Mouse (Mus musculus): ENCODE measurements at regions not wholly inside any gene's neighbourhood (a gene's known extent, or its start where the extent isn't known, plus 50 kb on each side); places are given as distances from the start of the nearest gene placed in this dataset.

DNA sequence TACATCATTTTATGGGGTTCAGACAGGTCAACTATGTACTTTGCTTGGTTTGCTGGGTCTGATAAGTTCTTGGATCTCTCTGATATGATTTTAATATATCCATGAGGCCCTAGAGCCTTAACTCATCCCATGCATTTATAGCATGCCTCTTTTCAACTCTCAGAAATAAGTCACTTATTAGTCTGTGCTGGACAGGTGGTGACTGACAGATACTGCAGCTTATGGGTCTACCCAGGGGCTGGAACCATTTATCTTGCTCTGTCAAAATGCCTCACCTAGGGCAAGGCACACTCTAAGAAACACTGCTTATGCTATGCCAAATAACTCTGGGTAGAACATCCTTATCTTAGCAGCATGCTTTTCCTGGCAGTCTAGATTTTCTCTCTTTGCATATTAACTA lies 225.6 kb downstream of the Mbnl1 start:
- no peak for DNase-seq (ENCODE audit: low spot score)
- Histone ChIP-seq H3K4me3 (ENCODE audit: low read depth, low read length) (no peak overlapping the region), H3K36me3 (ENCODE audit: control insufficient read depth, insufficient read depth, low read length) (no peaks in the 10 kb centered on the region), H3K9ac (ENCODE audit: low read length) (no peak overlapping the region), H3K27ac (ENCODE audit: low read depth) (no peak overlapping the region), H3K9me3 (ENCODE audit: control insufficient read depth, low read length) (no peaks in the 10 kb centered on the region), H3K4me2 (ENCODE audit: low read length) (no peak overlapping the region), H3K27me3 (replicated peaks; ENCODE audit: control insufficient read depth, insufficient read depth, low read length) (no peaks in the 10 kb centered on the region), H3K4me1 (replicated peaks; ENCODE audit: control insufficient read depth, insufficient read depth, low read length) (no peaks in the 10 kb centered on the region)
- ATAC-seq (replicated peaks; ENCODE audit: low FRiP score, low TSS enrichment, low read depth) = peak; percentile 55

DNA sequence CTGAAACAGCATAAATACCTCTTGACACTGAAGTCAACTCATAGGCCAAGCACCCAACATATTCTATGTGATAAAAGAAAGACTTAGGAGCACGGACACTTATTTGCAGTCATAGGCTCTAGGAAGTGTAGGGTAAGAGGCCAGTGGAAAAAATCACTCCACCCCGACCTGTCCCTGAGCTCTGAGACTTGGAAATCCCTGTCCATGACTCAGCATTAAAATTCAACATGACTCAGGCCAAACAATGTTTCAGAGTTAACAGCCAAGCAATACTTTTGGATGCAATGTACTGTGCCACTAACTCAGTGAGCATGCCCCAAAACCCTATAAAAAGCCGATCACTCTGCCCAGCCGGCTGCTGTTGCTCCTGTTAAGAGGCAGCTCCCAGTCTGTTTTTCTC lies 234.5 kb downstream of the Mbnl1 start:
- Histone ChIP-seq H3K4me1 (replicated peaks; ENCODE audit: control insufficient read depth, insufficient read depth, low read length) (no peaks in the 10 kb centered on the region), H3K4me3 (ENCODE audit: low read depth, low read length) (no peak overlapping the region), H3K36me3 (ENCODE audit: control insufficient read depth, insufficient read depth, low read length) (no peaks in the 10 kb centered on the region), H3K9ac (ENCODE audit: low read length) (no peak overlapping the region), H3K9me3 (ENCODE audit: control insufficient read depth, low read length) (no peaks in the 10 kb centered on the region), H3K4me2 (ENCODE audit: low read length) (no peak overlapping the region), H3K27ac (ENCODE audit: low read depth) (no peak overlapping the region), H3K27me3 (replicated peaks; ENCODE audit: control insufficient read depth, insufficient read depth, low read length) (no peaks in the 10 kb centered on the region)
- WGBS = 93% methylated on average over 4 of the region's 4 CpGs
- ATAC-seq (replicated peaks; ENCODE audit: low FRiP score, low TSS enrichment, low read depth) = no peak
- no peak for DNase-seq (ENCODE audit: low spot score)

- H3K27me3 ChIP-seq (replicated peaks; ENCODE audit: control insufficient read depth, insufficient read depth, low read length) = no peaks in the 10 kb centered on the region
- H3K9me3 ChIP-seq (ENCODE audit: control insufficient read depth, low read length) = no peaks in the 10 kb centered on the region
- no peaks in the 10 kb centered on the region for H3K4me1 ChIP-seq (replicated peaks; ENCODE audit: control insufficient read depth, insufficient read depth, low read length)
- no peak overlapping the region for H3K4me2 ChIP-seq (ENCODE audit: low read length)
- H3K36me3 ChIP-seq (ENCODE audit: control insufficient read depth, insufficient read depth, low read length) = no peaks in the 10 kb centered on the region
- no peak overlapping the region for H3K9ac ChIP-seq (ENCODE audit: low read length)
- DNase-seq (ENCODE audit: low spot score) = no peak
- no peak overlapping the region for H3K27ac ChIP-seq (ENCODE audit: low read depth)
- ATAC-seq (replicated peaks; ENCODE audit: low FRiP score, low TSS enrichment, low read depth) = no peak
- H3K4me3 ChIP-seq (ENCODE audit: low read depth, low read length) = no peak overlapping the region
- WGBS = 79% methylated on average over 4 of the region's 4 CpGs
These were observed 240.3 kb downstream of the Mbnl1 start for GRCm38 (mm10) chr3:60712896-60713295.

GRCm38 (mm10) chr3:60720322-60720721 lies 247.7 kb downstream of the Mbnl1 start:
- DNase-seq (ENCODE audit: low spot score) (no peak), ATAC-seq (replicated peaks; ENCODE audit: low FRiP score, low TSS enrichment, low read depth) (no peak)
- H3K27me3 ChIP-seq (replicated peaks; ENCODE audit: control insufficient read depth, insufficient read depth, low read length) = no peaks in the 10 kb centered on the region
- no peaks in the 10 kb centered on the region for H3K4me1 ChIP-seq (replicated peaks; ENCODE audit: control insufficient read depth, insufficient read depth, low read length)
- no peak overlapping the region for H3K4me3 ChIP-seq (ENCODE audit: low read depth, low read length)
- no peak overlapping the region for H3K4me2 ChIP-seq (ENCODE audit: low read length)
- no peaks in the 10 kb centered on the region for H3K36me3 ChIP-seq (ENCODE audit: control insufficient read depth, insufficient read depth, low read length)
- H3K27ac ChIP-seq (ENCODE audit: low read depth) = no peak overlapping the region
- no peaks in the 10 kb centered on the region for H3K9me3 ChIP-seq (ENCODE audit: control insufficient read depth, low read length)
- H3K9ac ChIP-seq (ENCODE audit: low read length) = no peak overlapping the region

- DNase-seq (ENCODE audit: low spot score) (no peak), ATAC-seq (replicated peaks; ENCODE audit: low FRiP score, low TSS enrichment, low read depth) (no peak)
- WGBS = 83% methylated on average over 1 of the region's 1 CpGs
- H3K36me3 ChIP-seq (ENCODE audit: control insufficient read depth, insufficient read depth, low read length) = no peaks in the 10 kb centered on the region
- no peak overlapping the region for H3K9ac ChIP-seq (ENCODE audit: low read length)
- no peak overlapping the region for H3K4me2 ChIP-seq (ENCODE audit: low read length)
- no peak overlapping the region for H3K4me3 ChIP-seq (ENCODE audit: low read depth, low read length)
- H3K27ac ChIP-seq (ENCODE audit: low read depth) = no peak overlapping the region
- H3K9me3 ChIP-seq (ENCODE audit: control insufficient read depth, low read length) = no peaks in the 10 kb centered on the region
- no peaks in the 10 kb centered on the region for H3K27me3 ChIP-seq (replicated peaks; ENCODE audit: control insufficient read depth, insufficient read depth, low read length)
- no peaks in the 10 kb centered on the region for H3K4me1 ChIP-seq (replicated peaks; ENCODE audit: control insufficient read depth, insufficient read depth, low read length)
These were observed 258.7 kb downstream of the Mbnl1 start for GRCm38 (mm10) chr3:60731331-60731730.

DNA sequence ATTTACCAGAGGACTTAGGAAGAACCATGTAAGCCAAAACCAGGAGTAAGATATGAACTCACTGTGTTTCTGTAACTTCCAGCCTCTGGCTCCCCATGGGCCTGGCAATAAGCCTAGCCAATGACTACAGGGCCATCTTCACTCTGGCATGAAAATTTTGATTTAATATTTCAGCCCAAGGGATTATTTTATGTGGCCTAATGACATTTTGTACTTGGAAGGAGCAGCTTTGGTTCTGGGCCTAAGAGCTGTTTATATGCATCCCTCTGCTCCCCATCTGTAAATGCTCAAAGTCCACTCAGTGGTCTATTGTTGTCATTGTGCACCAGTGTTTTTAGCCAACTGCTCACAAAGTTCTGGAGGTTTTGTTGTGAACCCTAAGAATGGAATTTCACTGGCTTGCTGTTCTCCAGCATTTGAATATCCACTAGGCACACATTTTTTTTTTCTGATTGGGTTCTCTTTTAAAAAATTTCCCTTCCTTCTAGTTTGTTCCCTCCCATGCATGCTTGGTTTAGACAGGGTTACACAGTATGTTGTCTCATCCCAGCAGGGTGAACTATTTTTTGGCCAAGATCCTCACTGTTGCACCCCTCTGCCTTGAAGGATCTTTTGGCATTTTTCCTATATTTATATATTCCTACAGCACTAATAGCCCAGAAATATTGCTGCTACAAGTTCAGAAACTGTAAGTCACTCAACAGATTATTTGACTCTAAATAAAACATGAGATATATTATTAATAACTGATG lies 261.9 kb upstream of the P2ry1 start:
- Histone ChIP-seq H3K9me3 (ENCODE audit: control insufficient read depth, low read length) (no peaks in the 10 kb centered on the region), H3K4me2 (ENCODE audit: low read length) (no peak overlapping the region), H3K36me3 (ENCODE audit: control insufficient read depth, insufficient read depth, low read length) (no peaks in the 10 kb centered on the region), H3K9ac (ENCODE audit: low read length) (no peak overlapping the region), H3K4me1 (replicated peaks; ENCODE audit: control insufficient read depth, insufficient read depth, low read length) (no peaks in the 10 kb centered on the region), H3K27me3 (replicated peaks; ENCODE audit: control insufficient read depth, insufficient read depth, low read length) (no peaks in the 10 kb centered on the region), H3K4me3 (ENCODE audit: low read depth, low read length) (no peak overlapping the region), H3K27ac (ENCODE audit: low read depth) (no peak overlapping the region; the same call in 1 of the 2 replicates)
- no peak for DNase-seq (ENCODE audit: low spot score)
- ATAC-seq (replicated peaks; ENCODE audit: low FRiP score, low TSS enrichment, low read depth) = no peak

DNA sequence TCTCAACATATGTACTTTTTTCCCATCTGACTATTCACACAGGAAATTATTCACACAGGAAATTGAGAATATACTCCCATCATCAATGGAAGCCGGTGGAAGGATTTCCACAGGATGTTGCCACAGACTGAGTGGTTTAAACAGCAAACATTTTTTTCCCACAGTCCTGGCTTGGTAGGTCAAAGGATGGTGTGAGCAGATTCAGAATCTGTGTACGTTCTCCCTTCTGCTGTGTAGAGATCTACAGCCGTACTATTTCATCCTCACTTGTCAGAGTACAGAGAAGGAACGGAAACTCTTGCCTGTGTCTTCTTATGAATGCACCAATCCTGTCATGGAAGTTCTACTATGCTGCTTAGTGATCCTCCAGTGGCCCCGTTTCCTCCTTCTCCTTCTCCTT lies 261.2 kb upstream of the P2ry1 start:
- Histone ChIP-seq H3K27ac (ENCODE audit: low read depth) (no peak overlapping the region), H3K4me2 (ENCODE audit: low read length) (no peak overlapping the region), H3K36me3 (ENCODE audit: control insufficient read depth, insufficient read depth, low read length) (no peaks in the 10 kb centered on the region), H3K4me3 (ENCODE audit: low read depth, low read length) (no peak overlapping the region), H3K9ac (ENCODE audit: low read length) (no peak overlapping the region), H3K27me3 (replicated peaks; ENCODE audit: control insufficient read depth, insufficient read depth, low read length) (no peaks in the 10 kb centered on the region), H3K4me1 (replicated peaks; ENCODE audit: control insufficient read depth, insufficient read depth, low read length) (no peaks in the 10 kb centered on the region), H3K9me3 (ENCODE audit: control insufficient read depth, low read length) (no peaks in the 10 kb centered on the region)
- ATAC-seq (replicated peaks; ENCODE audit: low FRiP score, low TSS enrichment, low read depth) (no peak), DNase-seq (ENCODE audit: low spot score) (no peak)
- WGBS = 66% methylated on average over 5 of the region's 5 CpGs

- no peak overlapping the region for H3K27ac ChIP-seq (ENCODE audit: low read depth)
- 82% methylated on average over 2 of the region's 2 CpGs for WGBS
These were observed 260.4 kb upstream of the P2ry1 start for GRCm38 (mm10) chr3:60742232-60742631.

DNA sequence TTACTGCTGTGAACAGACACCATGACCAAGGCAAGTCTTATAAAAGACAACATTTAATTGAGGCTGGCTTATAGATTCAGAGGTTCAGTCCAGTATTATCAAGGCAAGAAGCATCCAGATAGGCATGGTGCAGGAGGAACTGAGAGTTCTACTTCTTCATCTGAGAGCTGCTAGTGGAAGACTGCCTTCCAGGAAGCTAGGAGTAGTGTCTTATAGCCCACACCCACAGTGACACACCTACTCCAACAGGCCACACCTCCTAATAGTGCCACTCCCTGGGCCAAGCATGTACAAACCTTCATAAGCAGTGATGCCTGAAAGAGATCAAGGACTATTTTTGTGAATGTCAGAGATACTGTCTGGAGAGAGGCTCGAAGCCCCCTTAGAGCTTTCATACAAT lies 257.5 kb upstream of the P2ry1 start:
- H3K36me3 ChIP-seq (ENCODE audit: control insufficient read depth, insufficient read depth, low read length) = no peaks in the 10 kb centered on the region
- WGBS = 86% methylated on average over 1 of the region's 1 CpGs
- no peak for DNase-seq (ENCODE audit: low spot score)
- no peaks in the 10 kb centered on the region for H3K27me3 ChIP-seq (replicated peaks; ENCODE audit: control insufficient read depth, insufficient read depth, low read length)
- no peaks in the 10 kb centered on the region for H3K4me1 ChIP-seq (replicated peaks; ENCODE audit: control insufficient read depth, insufficient read depth, low read length)
- H3K9ac ChIP-seq (ENCODE audit: low read length) = no peak overlapping the region
- no peak overlapping the region for H3K27ac ChIP-seq (ENCODE audit: low read depth)
- ATAC-seq (replicated peaks; ENCODE audit: low FRiP score, low TSS enrichment, low read depth) = no peak
- H3K4me3 ChIP-seq (ENCODE audit: low read depth, low read length) = no peak overlapping the region
- H3K9me3 ChIP-seq (ENCODE audit: control insufficient read depth, low read length) = no peaks in the 10 kb centered on the region
- H3K4me2 ChIP-seq (ENCODE audit: low read length) = no peak overlapping the region

More at GRCm38 (mm10) chr3:60742232-60742631, 260.4 kb upstream of the P2ry1 start:
- H3K27me3 ChIP-seq (replicated peaks; ENCODE audit: control insufficient read depth, insufficient read depth, low read length) = no peaks in the 10 kb centered on the region
- H3K4me1 ChIP-seq (replicated peaks; ENCODE audit: control insufficient read depth, insufficient read depth, low read length) = no peaks in the 10 kb centered on the region
- ATAC-seq (replicated peaks; ENCODE audit: low FRiP score, low TSS enrichment, low read depth) (no peak), DNase-seq (ENCODE audit: low spot score) (no peak)
- H3K9ac ChIP-seq (ENCODE audit: low read length) = no peak overlapping the region
- no peak overlapping the region for H3K4me2 ChIP-seq (ENCODE audit: low read length)
- no peak overlapping the region for H3K4me3 ChIP-seq (ENCODE audit: low read depth, low read length)
- H3K36me3 ChIP-seq (ENCODE audit: control insufficient read depth, insufficient read depth, low read length) = no peaks in the 10 kb centered on the region
- H3K9me3 ChIP-seq (ENCODE audit: control insufficient read depth, low read length) = no peaks in the 10 kb centered on the region
